Mouse (Mus musculus): ENCODE measurements around the gene Birc2. TPM values are rescaled to one million over a fixed set of nuclear protein-coding genes. Genes with fewer than 3 reads are reported as not detected.

Gene Birc2
- 62.5 TPM for polyA plus RNA-seq (2014; fragmentation: Illumina TruSeq; extraction: RNeasy Lipid Tissue Mini Kit (QIAGEN cat#74804); ENCODE audit: low read depth, low replicate concordance)

DNA sequence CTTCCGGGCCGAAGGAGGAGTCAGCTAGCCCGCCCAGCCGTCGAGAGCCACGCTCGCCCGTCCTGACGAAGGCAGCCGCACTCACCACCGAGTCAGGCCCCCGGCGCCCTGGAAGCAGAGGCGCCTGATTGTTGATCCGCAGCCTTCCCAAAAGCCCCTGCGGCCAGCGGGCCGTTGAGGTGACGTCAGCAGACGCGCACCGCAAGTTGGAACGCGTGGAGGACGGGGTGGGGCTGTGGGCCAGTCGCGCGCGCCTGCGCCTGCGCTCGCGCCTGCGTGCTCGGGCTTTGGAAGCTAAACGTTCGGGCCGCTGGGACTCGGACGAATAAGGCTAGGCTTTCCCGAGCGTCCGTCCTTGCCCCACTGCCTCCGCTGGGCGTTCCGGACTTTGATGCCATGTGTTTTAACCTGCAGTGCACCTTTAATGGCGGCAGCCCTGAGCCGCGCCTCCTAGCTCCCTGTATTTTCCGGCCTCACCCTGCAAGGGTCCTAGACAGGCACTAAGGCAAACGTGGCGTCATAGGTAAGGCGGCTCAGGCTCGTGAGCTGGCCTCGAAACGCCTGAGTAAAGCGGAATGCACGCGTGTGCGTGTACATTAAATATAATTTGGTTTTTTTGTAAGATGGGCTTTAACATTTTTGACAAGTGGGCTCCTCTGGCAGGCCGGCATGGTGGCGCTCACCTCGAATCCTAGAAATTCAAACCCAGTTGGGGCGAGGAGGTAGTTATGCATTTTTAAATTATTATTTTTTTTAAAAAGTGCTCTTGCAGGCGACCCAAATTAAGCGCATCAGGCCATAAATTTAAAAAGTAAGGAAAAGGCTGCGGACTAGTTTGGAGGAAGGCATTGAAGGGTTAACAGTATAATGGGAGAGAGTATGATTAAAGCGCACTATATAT is at the start of gene Birc2:
Gene Birc2 (minus strand): TSS at position 160 of the 901 bp plus-strand sequence.

DNA sequence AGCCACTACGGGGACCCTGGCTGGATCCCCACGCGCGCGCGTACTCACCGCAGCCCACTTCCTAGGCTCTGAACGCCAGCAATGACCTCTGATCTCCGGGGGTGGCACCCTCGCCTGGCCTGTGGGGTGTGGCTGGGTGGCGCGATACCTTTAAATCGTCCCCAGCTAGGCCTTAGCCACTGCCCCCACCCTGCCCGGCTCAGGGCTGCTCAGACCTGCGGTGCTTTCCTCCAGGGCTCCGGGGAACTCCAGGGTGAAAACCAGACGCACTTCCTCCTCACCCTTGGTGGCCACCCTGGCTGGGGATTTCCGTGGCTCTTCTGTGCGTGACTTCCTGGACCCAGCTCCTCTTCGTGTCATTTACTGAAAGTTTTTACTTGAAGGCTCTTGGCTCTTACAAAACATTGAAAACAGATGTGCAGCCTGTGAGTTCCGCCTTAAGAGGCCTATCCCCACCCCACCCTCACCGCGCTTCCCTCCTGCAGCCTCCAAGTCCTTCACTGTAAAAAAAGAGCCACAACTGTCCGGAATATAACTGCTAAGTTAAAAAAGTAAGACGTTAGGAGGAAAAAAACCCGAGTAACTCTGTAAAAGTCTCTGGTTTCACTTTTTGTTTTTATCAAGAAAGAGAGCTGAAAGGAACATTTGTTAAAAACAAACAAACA is 36.0 kb upstream of the Birc2 start, which contains the start of gene Birc3:
Gene Birc3 (minus strand): TSS at position 412 of the 665 bp plus-strand sequence.

Other genes with a start within 250 kb of the Birc2 start
- not detected for gene Mmp20, start 208.8 kb downstream of the Birc2 start, polyA plus RNA-seq (2014; fragmentation: Illumina TruSeq; extraction: RNeasy Lipid Tissue Mini Kit (QIAGEN cat#74804); ENCODE audit: low read depth, low replicate concordance)
- gene Mmp7, start 145.0 kb downstream of the Birc2 start, polyA plus RNA-seq (2014; fragmentation: Illumina TruSeq; extraction: RNeasy Lipid Tissue Mini Kit (QIAGEN cat#74804); ENCODE audit: low read depth, low replicate concordance), result not detected
- 199 TPM for gene Tmem123, start 73.0 kb downstream of the Birc2 start, polyA plus RNA-seq (2014; fragmentation: Illumina TruSeq; extraction: RNeasy Lipid Tissue Mini Kit (QIAGEN cat#74804); ENCODE audit: low read depth, low replicate concordance)
- gene Birc3, start 36.1 kb upstream of the Birc2 start, polyA plus RNA-seq (2014; fragmentation: Illumina TruSeq; extraction: RNeasy Lipid Tissue Mini Kit (QIAGEN cat#74804); ENCODE audit: low read depth, low replicate concordance), result 14.3 TPM
- gene Yap1, start 167.5 kb upstream of the Birc2 start, polyA plus RNA-seq (2014; fragmentation: Illumina TruSeq; extraction: RNeasy Lipid Tissue Mini Kit (QIAGEN cat#74804); ENCODE audit: low read depth, low replicate concordance), result 54.7 TPM
- 22.8 TPM for gene Cfap300, start 205.8 kb upstream of the Birc2 start, polyA plus RNA-seq (2014; fragmentation: Illumina TruSeq; extraction: RNeasy Lipid Tissue Mini Kit (QIAGEN cat#74804); ENCODE audit: low read depth, low replicate concordance)